Mouse (Mus musculus): ENCODE measurements around the gene Nova2.

- TF ChIP-seq CTCF (conservative IDR thresholded peaks at IDR 0.05; ENCODE audit: low read length) (peak; percentile 95), POU5F1 (IDR thresholded peaks at IDR 0.05; ENCODE audit: borderline replicate concordance, low read length) (no peak), NANOG (IDR thresholded peaks at IDR 0.05; ENCODE audit: borderline replicate concordance, low read length) (no peak)
Observed at GRCm38 (mm10) chr7:19006476-19006875, 80.8 kb downstream of the Nova2 start.

Measured in E14TG2a.4 (cell line).